Mouse (Mus musculus) lung, embryonic 15.5 days (tissue): Measurements from ENCODE around the gene Tmem150c. TPM values are rescaled to one million over a fixed set of nuclear protein-coding genes. Genes with fewer than 3 reads are reported as not detected.

Source experiments
- ATAC-seq: fragments of 200-750 bp; cut with Nextera tagmentation; 2 replicates; pipeline ENCODE4 v1.8.0; 2017; ENCODE audit warnings: moderate number of reproducible peaks, borderline replicate concordance; ENCODE audit not compliant: low FRiP score, low TSS enrichment; ENCODE audit errors: extremely low read depth
- H3K27ac ChIP-seq: fragments of 300-500 bp; sonication (generic); 2 replicates; pipeline ENCODE4 v1.5.1; 2015; ENCODE audit warnings: moderate library complexity, mild to moderate bottlenecking, inconsistent platforms
- H3K27me3 ChIP-seq: fragments of 300-500 bp; sonication (generic); 2 replicates; pipeline ENCODE4 v1.6.1; 2015; ENCODE audit warnings: inconsistent platforms
- H3K36me3 ChIP-seq: fragments of 300-500 bp; sonication (generic); 2 replicates; pipeline ENCODE4 v1.6.1; 2015; ENCODE audit warnings: inconsistent platforms
- H3K4me1 ChIP-seq: fragments of 300-500 bp; sonication (generic); 2 replicates; pipeline ENCODE4 v1.6.1; 2015; ENCODE audit warnings: inconsistent platforms
- H3K4me2 ChIP-seq: fragments of 300-500 bp; sonication (generic); 2 replicates; pipeline ENCODE4 v1.6.1; 2015; ENCODE audit warnings: inconsistent platforms, mild to moderate bottlenecking, moderate library complexity
- H3K4me3 ChIP-seq: fragments of 300-500 bp; sonication (generic); 2 replicates; pipeline ENCODE4 v1.5.1; 2015; ENCODE audit warnings: mild to moderate bottlenecking, inconsistent platforms
- H3K9ac ChIP-seq: fragments of 300-500 bp; sonication (generic); 2 replicates; pipeline ENCODE4 v1.6.1; 2015; ENCODE audit warnings: inconsistent platforms
- H3K9me3 ChIP-seq: fragments of 300-500 bp; sonication (generic); 2 replicates; pipeline ENCODE4 v1.6.1; 2016; ENCODE audit warnings: inconsistent platforms
- WGBS: fragments of 180-500 bp; shearing (Covaris S2); methylation state at CpG from one replicate; pipeline ENCODE4 v1.1.7; 2015; 5-methylcytosine and 5-hydroxymethylcytosine counted together
- polyA plus RNA-seq: library from polyadenylated mRNA; unstranded; fragments of >200 nt; fragmentation: Nextera tagmentation; extraction: Ambion mirVana; gene quantifications from 2 replicates; pipeline ENCODE4 v1.2.1, GENCODE M21; 2015

The Tmem150c gene
- polyA plus RNA-seq, 1 experiment from 2014 or later: 7.9 TPM

DNA sequence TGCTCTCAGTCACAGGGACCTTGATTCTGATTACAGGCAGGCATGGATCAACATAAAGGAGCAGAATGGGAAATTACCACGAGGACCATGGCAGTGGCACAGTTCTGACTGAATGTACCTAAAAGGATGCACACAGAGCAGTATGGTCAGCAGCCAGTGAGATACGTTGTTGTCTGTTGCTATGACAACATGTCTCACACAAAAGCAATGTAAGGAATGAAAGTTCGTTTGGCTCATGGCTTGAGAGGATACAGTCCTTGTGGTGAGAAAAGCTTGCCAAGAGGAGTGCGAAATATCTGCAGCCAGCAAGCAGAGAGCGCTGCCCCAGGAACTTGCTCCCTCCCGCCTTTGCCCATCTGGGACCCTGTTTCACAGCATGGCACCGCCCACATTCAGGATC lies 36.3 kb downstream of the Tmem150c start:
- Histone ChIP-seq H3K4me2 (no peak overlapping the region), H3K36me3 (no peaks in the 10 kb centered on the region), H3K4me3 (no peak overlapping the region), H3K9ac (no peak overlapping the region), H3K9me3 (no peaks in the 10 kb centered on the region), H3K4me1 (peaks cover 20% of the 10 kb centered on the region; the same call in 1 of the 2 replicates), H3K27ac (no peak overlapping the region), H3K27me3 (peaks cover 13% of the 10 kb centered on the region)
- no peak for ATAC-seq
- WGBS: 52% methylated on average over 7 of the region's 7 CpGs

DNA sequence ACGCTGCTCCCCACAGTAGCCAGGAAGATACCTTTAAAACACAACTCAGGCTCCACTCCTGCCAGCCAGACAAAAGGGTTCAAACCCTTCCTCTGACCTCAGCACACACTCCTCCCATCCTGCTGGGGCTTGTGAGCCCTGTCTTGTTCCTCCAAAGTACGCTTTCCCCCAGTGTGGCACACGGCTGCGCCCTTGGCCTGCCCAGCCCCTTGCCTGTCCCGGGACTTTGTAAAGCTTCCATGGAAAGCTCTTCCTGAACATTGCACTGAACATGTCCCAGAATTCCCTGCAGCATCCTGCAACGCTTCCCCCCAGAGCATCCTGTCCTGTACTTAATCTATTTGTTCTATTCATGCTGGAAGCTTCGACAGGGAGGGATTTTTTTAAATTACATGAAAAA lies 38.4 kb downstream of the Tmem150c start:
- no peak; the same call in 1 of the 2 replicates for ATAC-seq
- Histone ChIP-seq H3K4me3 (no peak overlapping the region), H3K9ac (no peak overlapping the region), H3K9me3 (no peaks in the 10 kb centered on the region), H3K27me3 (peaks cover 13% of the 10 kb centered on the region), H3K4me2 (peak overlapping the region; percentile 33), H3K27ac (no peak overlapping the region), H3K4me1 (peaks cover 10% of the 10 kb centered on the region; the same call in 1 of the 2 replicates), H3K36me3 (no peaks in the 10 kb centered on the region)
- 45% methylated on average over 7 of the region's 7 CpGs for WGBS

DNA sequence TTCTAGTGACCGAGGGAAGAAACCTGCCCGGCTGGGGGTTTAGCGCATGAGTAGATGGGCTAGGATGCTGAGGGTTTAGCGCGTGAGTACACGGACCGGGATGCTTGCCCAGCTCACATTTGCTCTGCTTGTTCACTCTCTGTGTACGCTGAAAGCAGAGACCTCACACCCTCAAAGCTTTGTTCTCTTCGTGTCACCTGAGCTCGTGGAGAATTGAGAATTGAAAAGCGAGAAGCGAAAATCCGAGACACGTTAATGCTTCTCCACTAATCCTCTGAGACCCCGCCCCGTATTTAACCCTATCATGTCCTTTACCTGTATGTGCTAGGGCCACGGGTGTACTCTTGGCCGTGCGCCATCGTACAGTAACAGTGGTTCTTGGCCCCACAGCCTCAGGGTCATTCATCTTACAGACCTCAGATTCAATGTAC lies 38.9 kb downstream of the Tmem150c start:
- peak overlapping the region; percentile 33 for H3K4me2 ChIP-seq
- WGBS: 7% methylated on average over 20 of the region's 20 CpGs

DNA sequence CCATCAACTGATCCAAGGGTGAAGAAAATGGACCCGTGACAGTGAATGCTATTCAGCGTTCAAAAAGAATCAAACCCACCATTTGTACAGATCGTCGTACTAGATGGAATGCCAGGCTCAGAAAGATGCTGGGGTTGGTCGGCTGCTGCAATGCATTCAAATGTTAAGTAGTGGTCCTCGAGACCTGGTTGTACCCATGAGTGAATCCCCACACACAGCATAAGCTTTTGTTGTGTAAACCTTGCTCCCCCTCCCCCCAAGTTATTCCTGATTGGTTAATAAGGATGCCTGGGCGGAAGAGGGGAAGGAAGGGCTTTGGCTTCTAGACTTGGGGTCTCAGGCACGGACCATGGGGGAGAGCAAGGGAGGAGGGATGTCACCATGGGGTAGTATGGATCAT lies 40.3 kb downstream of the Tmem150c start:
- no peak for ATAC-seq
- WGBS: 64% methylated on average over 8 of the region's 8 CpGs
- Histone ChIP-seq H3K4me3 (no peak overlapping the region), H3K9me3 (no peaks in the 10 kb centered on the region), H3K27me3 (peaks cover 13% of the 10 kb centered on the region), H3K27ac (no peak overlapping the region), H3K36me3 (no peaks in the 10 kb centered on the region), H3K4me1 (0 out of 2 replicates have a peak, but pooled peaks cover 7% of the 10 kb centered on the region), H3K9ac (no peak overlapping the region), H3K4me2 (no peak overlapping the region)

More for the DNA sequence above, 38.9 kb downstream of the Tmem150c start:
- Histone ChIP-seq H3K4me3 (0 out of 2 replicates have a peak overlapping the region, but pooled peaks have one; percentile 4), H3K4me1 (0 out of 2 replicates have a peak, but pooled peaks cover 7% of the 10 kb centered on the region), H3K9me3 (no peaks in the 10 kb centered on the region), H3K9ac (no peak overlapping the region), H3K27ac (no peak overlapping the region), H3K36me3 (no peaks in the 10 kb centered on the region), H3K27me3 (peaks cover 13% of the 10 kb centered on the region)
- ATAC-seq: no peak

DNA sequence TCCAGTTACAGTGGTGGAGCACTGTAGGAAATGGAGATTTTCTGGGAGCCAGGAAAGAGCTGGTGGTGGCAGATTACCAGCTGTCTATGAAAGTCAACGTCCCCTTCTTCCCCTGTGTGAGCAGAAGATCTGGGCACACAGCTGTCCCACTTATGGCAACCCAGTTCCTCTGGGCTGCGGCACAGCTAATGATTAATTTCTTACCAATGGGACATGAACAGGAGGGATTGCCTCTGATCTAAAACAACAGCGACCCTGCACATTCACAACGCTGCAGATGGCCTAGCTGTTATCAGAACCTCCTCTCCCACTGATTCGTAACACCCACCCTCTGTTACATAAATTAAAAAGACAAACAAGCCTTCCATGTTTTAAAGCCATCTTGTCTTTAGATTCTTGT lies 46.2 kb downstream of the Tmem150c start:
- no peak overlapping the region for H3K27ac ChIP-seq
- H3K36me3 ChIP-seq: no peaks in the 10 kb centered on the region
- H3K27me3 ChIP-seq: no peaks in the 10 kb centered on the region
- no peak overlapping the region for H3K4me3 ChIP-seq
- no peaks in the 10 kb centered on the region for H3K9me3 ChIP-seq
- no peak for ATAC-seq
- WGBS: 39% methylated on average over 5 of the region's 5 CpGs
- no peak overlapping the region for H3K9ac ChIP-seq
- no peak overlapping the region for H3K4me2 ChIP-seq
- H3K4me1 ChIP-seq: peaks cover 11% of the 10 kb centered on the region

DNA sequence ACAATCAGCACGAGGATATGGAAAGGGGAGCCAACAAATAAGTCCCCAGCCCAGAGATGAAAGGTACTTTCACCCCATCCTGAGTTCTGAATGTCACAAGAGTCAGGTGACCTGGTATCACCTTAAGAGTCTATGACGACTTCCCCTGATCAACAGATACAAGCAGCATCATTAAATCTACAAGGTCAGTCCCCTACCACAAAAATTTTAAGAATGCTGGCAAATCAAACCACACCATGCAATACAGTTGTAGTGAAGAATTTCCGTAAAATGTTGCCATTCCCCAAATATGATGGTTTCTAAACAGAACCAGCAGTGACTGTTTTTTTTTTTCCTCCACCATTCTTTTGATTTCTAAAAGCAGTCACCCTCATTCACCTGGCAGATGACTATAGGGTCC lies 49.0 kb downstream of the Tmem150c start:
- Histone ChIP-seq H3K4me1 (peaks cover 12% of the 10 kb centered on the region), H3K4me3 (no peak overlapping the region), H3K4me2 (no peak overlapping the region), H3K27ac (no peak overlapping the region), H3K36me3 (no peaks in the 10 kb centered on the region), H3K9ac (no peak overlapping the region), H3K9me3 (no peaks in the 10 kb centered on the region), H3K27me3 (no peaks in the 10 kb centered on the region)
- 49% methylated on average over 3 of the region's 3 CpGs for WGBS
- ATAC-seq: no peak

DNA sequence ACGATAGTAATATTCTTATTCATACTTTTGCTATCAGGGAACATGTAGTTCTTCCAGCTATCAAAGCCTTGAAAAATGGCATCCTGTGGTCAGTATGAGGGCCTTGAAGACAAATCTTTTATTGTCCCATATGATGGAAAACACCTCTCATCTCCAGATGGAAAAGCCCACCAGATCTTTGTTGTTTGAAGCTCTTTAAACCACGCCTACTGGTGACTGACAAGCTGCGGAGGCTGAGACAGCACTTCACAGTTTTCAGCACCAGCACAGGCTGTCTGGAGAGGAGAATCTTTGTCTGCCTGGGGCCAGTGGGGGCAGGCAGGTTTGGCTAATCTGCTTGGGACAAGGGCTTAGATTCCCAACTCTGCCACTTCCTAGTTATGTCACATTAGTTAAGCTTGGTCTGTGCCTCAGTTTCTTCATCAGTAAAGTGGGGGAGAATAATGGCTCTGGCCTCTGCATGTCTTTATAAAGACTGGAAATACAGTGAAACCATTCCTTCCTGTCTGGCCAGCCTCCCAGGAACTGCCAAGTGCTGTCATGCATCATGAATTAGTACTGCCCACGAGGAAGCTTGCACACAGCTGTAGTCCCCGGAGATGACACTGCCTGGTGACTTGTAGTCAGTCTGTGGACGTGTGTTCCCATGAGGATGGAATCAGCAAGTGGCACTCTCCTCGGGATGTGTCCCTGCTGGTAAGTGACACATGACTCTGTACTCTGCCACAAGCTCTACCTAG lies 49.9 kb downstream of the Tmem150c start:
- 34% methylated on average over 7 of the region's 7 CpGs for WGBS
- peak; percentile 61; the same call in 1 of the 2 replicates for ATAC-seq

DNA sequence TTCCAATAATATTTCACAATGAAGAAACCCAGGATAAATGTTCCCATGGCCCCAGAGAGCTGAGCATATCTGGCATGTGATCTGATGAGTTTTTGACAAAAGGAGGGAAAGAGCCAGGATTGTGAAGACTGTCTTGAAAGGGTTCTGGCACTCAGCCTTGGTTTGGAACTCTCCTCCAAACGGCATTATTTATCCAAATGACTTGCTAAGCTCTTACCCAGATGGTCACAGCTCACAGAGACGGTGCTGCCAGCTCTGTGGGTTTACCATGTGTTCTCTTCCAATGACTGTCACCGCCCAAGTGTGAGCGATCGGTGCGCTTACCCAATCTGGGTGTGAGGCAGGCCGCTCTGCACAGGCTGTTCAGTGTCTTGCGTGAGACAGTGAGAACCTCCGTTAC lies 50.7 kb downstream of the Tmem150c start:
- Histone ChIP-seq H3K4me2 (no peak overlapping the region), H3K4me3 (no peak overlapping the region), H3K27ac (peak overlapping the region; percentile 58), H3K9me3 (no peaks in the 10 kb centered on the region), H3K9ac (no peak overlapping the region), H3K27me3 (no peaks in the 10 kb centered on the region; the same call in 1 of the 2 replicates), H3K36me3 (no peaks in the 10 kb centered on the region), H3K4me1 (peaks cover 12% of the 10 kb centered on the region)
- peak; percentile 88 for ATAC-seq
- WGBS: 49% methylated on average over 9 of the region's 9 CpGs

More for the DNA sequence above, 49.9 kb downstream of the Tmem150c start:
- H3K27ac ChIP-seq: peak overlapping the region; percentile 58
- H3K36me3 ChIP-seq: no peaks in the 10 kb centered on the region
- H3K4me2 ChIP-seq: no peak overlapping the region
- H3K27me3 ChIP-seq: no peaks in the 10 kb centered on the region; the same call in 1 of the 2 replicates
- H3K4me3 ChIP-seq: no peak overlapping the region
- peaks cover 12% of the 10 kb centered on the region for H3K4me1 ChIP-seq
- H3K9ac ChIP-seq: no peak overlapping the region
- no peaks in the 10 kb centered on the region for H3K9me3 ChIP-seq

DNA sequence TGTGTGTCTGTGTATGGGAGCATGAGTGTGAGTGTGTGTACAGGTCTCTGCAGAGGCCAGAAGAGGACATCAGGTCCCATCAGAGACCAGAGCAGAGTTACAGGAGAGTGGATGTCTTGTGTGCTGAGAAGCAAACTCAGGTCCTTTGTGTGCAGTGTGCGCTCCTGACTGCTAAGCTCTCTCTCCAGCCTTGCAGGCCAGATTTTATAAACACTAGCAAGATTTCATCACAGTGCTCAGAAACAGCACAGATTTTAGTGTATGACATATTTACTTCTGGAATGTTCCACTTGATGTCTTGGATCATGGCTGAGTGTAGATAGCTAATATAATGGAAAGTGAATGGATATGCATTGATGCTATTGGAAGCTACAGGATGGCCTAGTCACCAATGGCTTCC lies 57.2 kb downstream of the Tmem150c start:
- Histone ChIP-seq H3K36me3 (no peaks in the 10 kb centered on the region), H3K4me1 (no peaks in the 10 kb centered on the region), H3K4me3 (no peak overlapping the region), H3K9me3 (no peaks in the 10 kb centered on the region), H3K4me2 (no peak overlapping the region), H3K27ac (no peak overlapping the region), H3K27me3 (no peaks in the 10 kb centered on the region; the same call in 1 of the 2 replicates), H3K9ac (no peak overlapping the region)
- WGBS: 56% methylated on average over 1 of the region's 1 CpGs
- ATAC-seq: no peak

DNA sequence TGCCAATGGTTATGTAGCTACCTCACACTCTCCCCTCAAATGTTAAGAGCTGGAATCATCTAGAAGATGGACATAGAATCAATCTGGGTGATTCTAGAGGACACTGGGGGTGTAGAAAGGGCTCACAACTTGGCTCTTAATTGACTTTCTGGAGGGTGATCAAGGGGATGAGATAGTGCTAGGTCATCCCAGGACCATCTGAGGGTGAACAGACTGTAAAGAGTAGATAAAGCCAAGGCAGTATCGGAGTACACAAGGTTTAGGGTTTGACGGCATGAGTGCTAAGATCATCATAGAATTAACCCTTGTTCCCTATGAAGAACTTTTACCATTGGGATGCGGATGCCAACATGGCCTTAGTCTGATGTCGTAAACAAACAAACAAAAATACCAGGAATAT lies 61.6 kb downstream of the Tmem150c start:
- no peaks in the 10 kb centered on the region for H3K9me3 ChIP-seq
- H3K4me2 ChIP-seq: no peak overlapping the region
- no peaks in the 10 kb centered on the region for H3K27me3 ChIP-seq
- no peaks in the 10 kb centered on the region for H3K4me1 ChIP-seq
- no peak for ATAC-seq
- 88% methylated on average over 4 of the region's 4 CpGs for WGBS
- H3K36me3 ChIP-seq: no peaks in the 10 kb centered on the region
- no peak overlapping the region for H3K27ac ChIP-seq
- no peak overlapping the region for H3K9ac ChIP-seq
- no peak overlapping the region for H3K4me3 ChIP-seq

DNA sequence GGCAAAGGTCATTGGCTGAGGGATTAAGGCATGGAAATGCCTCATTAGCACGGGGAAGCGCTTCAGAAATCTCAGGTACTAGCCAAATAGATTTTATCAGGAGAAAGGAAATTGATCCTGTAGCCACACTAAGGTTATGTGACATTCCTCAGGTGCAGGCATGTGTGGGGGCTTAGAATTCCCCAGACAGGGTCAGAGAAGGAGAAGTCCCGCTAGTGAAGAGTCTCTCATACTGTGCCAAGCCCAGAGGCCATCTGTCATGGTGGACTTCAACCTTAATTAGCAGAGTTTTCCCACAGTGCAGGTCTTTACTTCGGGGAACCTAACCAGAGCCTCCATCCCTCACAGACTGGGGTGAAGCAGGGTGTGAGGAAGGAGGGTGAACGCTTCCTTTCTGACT lies 62.7 kb downstream of the Tmem150c start:
- Histone ChIP-seq H3K27me3 (no peaks in the 10 kb centered on the region), H3K36me3 (no peaks in the 10 kb centered on the region), H3K4me2 (no peak overlapping the region), H3K4me1 (no peaks in the 10 kb centered on the region), H3K9me3 (no peaks in the 10 kb centered on the region), H3K4me3 (no peak overlapping the region), H3K9ac (no peak overlapping the region), H3K27ac (no peak overlapping the region)
- WGBS: 57% methylated on average over 5 of the region's 5 CpGs
- ATAC-seq: no peak

DNA sequence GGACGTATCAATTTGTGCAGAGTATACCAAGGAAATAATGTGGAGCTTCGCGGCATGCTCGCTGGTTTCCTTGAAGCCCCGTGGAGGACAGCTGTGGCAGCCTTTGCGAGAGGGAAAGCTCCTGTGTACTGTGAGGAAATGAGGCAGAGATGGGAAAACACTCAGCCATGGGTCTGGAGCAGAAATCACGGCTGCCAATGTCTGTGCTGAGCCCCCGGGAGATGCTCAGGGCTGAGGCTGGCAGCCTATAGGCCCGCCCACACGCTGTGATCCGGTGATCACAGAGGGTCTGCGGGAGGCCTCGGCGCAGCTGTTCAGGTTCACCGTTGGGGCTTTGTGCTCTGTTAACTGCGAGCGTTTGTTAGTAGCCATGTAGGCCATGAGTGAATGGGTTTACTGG lies 68.0 kb downstream of the Tmem150c start:
- Histone ChIP-seq H3K4me3 (no peak overlapping the region), H3K4me2 (peak overlapping the region; percentile 12; the same call in 1 of the 2 replicates), H3K36me3 (no peaks in the 10 kb centered on the region), H3K4me1 (peaks cover 11% of the 10 kb centered on the region), H3K27ac (no peak overlapping the region), H3K9ac (no peak overlapping the region), H3K9me3 (no peaks in the 10 kb centered on the region), H3K27me3 (no peaks in the 10 kb centered on the region)
- WGBS: 17% methylated on average over 17 of the region's 17 CpGs
- peak; percentile 55; the same call in 1 of the 2 replicates for ATAC-seq
